Mouse (Mus musculus) MEL (cell line): ENCODE data around the gene Itk. TPM values are rescaled to one million over a fixed set of nuclear protein-coding genes. Genes with fewer than 3 reads are reported as not detected.

ENCODE experiments used
- DNase-seq: peaks from one replicate; pipeline ENCODE4 v3.0.0; 2011; ENCODE audit warnings: low read depth, low spot score
- H3K27ac ChIP-seq: 2 replicates; pipeline ENCODE4 v1.5.1; 2012; ENCODE audit warnings: low read depth, mild to moderate bottlenecking, control low read depth, low read length, moderate library complexity; ENCODE audit not compliant: control insufficient read depth
- H3K27me3 ChIP-seq, 2 experiments: fragments of 150-350 bp in 1 of 2; sonication (generic) in 1 of 2; 2 replicates each; pipeline ENCODE4 v1.6.1; 2012; ENCODE audit warnings: low read length in 2 of 2, mild to moderate bottlenecking in 2 of 2, improper control_type of control experiment in 1 of 2, moderate library complexity in 1 of 2; ENCODE audit not compliant: insufficient read depth in 2 of 2, control insufficient read depth in 1 of 2
- H3K36me3 ChIP-seq, 2 experiments: 2 replicates each; pipeline ENCODE4 v1.6.1; 2012 to 2014; ENCODE audit warnings: low read length in 2 of 2, improper control_type of control experiment in 1 of 2, inconsistent platforms in 1 of 2, mild to moderate bottlenecking in 1 of 2; ENCODE audit not compliant: insufficient read depth in 2 of 2, control insufficient read depth in 1 of 2
- H3K4me1 ChIP-seq, 2 experiments: fragments of 150-350 bp in 1 of 2; sonication (generic) in 1 of 2; 2 replicates each; pipeline ENCODE4 v1.6.1; 2012; ENCODE audit warnings: low read length in 2 of 2, improper control_type of control experiment in 1 of 2, mild to moderate bottlenecking in 1 of 2; ENCODE audit not compliant: insufficient read depth in 2 of 2, control insufficient read depth in 1 of 2
- H3K4me3 ChIP-seq, 2 experiments: fragments of 150-350 bp in 1 of 2; sonication (generic) in 1 of 2; 2 replicates each; pipeline ENCODE4 v1.5.1; 2012; ENCODE audit warnings: low read depth in 2 of 2, low read length in 2 of 2, mild to moderate bottlenecking in 2 of 2, moderate library complexity in 2 of 2, control low read depth in 1 of 2, improper control_type of control experiment in 1 of 2; ENCODE audit not compliant: control insufficient read depth in 1 of 2, insufficient read depth in 1 of 2
- H3K79me2 ChIP-seq: 2 replicates; pipeline ENCODE4 v1.6.1; 2012; ENCODE audit warnings: mild to moderate bottlenecking, low read length, moderate library complexity; ENCODE audit not compliant: control insufficient read depth, poor library complexity, insufficient read depth
- H3K9ac ChIP-seq: 2 replicates; pipeline ENCODE4 v1.6.1; 2012; ENCODE audit warnings: low read depth, mild to moderate bottlenecking, control low read depth, low read length, moderate library complexity; ENCODE audit not compliant: control insufficient read depth, poor library complexity, severe bottlenecking
- H3K9me3 ChIP-seq: fragments of 150-350 bp; sonication (generic); replicated peaks from 2 replicates; pipeline ENCODE4 v1.6.1; 2012; ENCODE audit warnings: mild to moderate bottlenecking, low read length, improper control_type of control experiment, moderate library complexity; ENCODE audit not compliant: insufficient read depth
- CHD1 ChIP-seq: IDR thresholded peaks from 2 replicates; pipeline ENCODE4 v1.6.1; 2012; ENCODE audit warnings: low read depth, mild to moderate bottlenecking, inconsistent platforms, low read length, improper control_type of control experiment
- CHD2 ChIP-seq: IDR thresholded peaks from 2 replicates; pipeline ENCODE4 v1.6.1; 2011; ENCODE audit warnings: low read length, improper control_type of control experiment
- ETS1 ChIP-seq: IDR thresholded peaks from 2 replicates; pipeline ENCODE4 v1.6.1; 2012; ENCODE audit warnings: low read depth, mild to moderate bottlenecking, inconsistent platforms, low read length, improper control_type of control experiment, moderate library complexity
- MAX ChIP-seq: IDR thresholded peaks from 2 replicates; pipeline ENCODE4 v1.6.1; 2011; ENCODE audit warnings: low read length, improper control_type of control experiment
- MAZ ChIP-seq: IDR thresholded peaks from 2 replicates; pipeline ENCODE4 v1.6.1; 2012; ENCODE audit warnings: low read depth, mild to moderate bottlenecking, inconsistent platforms, low read length, improper control_type of control experiment
- NELFE ChIP-seq: IDR thresholded peaks from 2 replicates; pipeline ENCODE4 v1.6.1; 2011; ENCODE audit warnings: low read depth, low read length, improper control_type of control experiment
- NRF1 ChIP-seq: IDR thresholded peaks from 2 replicates; pipeline ENCODE4 v1.6.1; 2014; ENCODE audit warnings: low read depth, mild to moderate bottlenecking, inconsistent platforms, low read length, improper control_type of control experiment, moderate library complexity; ENCODE audit not compliant: poor library complexity, insufficient read depth, severe bottlenecking
- POLR2A ChIP-seq, 2 experiments: IDR thresholded peaks; 2 replicates each; pipeline ENCODE4 v1.6.1; 2011 to 2012; ENCODE audit warnings: low read length in 2 of 2, mild to moderate bottlenecking in 2 of 2, control low read depth in 1 of 2, improper control_type of control experiment in 1 of 2, low read depth in 1 of 2, moderate library complexity in 1 of 2; ENCODE audit not compliant: control insufficient read depth in 1 of 2, insufficient read depth in 1 of 2, poor library complexity in 1 of 2
- POLR2AphosphoS2 ChIP-seq: IDR thresholded peaks from 2 replicates; pipeline ENCODE4 v1.6.1; 2011; ENCODE audit warnings: low read length, improper control_type of control experiment
- RAD21 ChIP-seq: IDR thresholded peaks from 2 replicates; pipeline ENCODE4 v1.6.1; 2011; ENCODE audit warnings: mild to moderate bottlenecking, low read depth, low read length, improper control_type of control experiment
- RCOR1 ChIP-seq: IDR thresholded peaks from 2 replicates; pipeline ENCODE4 v1.6.1; 2012; ENCODE audit warnings: low read depth, mild to moderate bottlenecking, inconsistent platforms, low read length, improper control_type of control experiment
- TCF12 ChIP-seq: IDR thresholded peaks from 2 replicates; pipeline ENCODE4 v1.6.1; 2014; ENCODE audit warnings: low read depth, mild to moderate bottlenecking, inconsistent platforms, low read length, improper control_type of control experiment, moderate library complexity
- USF2 ChIP-seq, 2 experiments: IDR thresholded peaks; 2 replicates each; pipeline ENCODE4 v1.6.1; 2011 to 2012; ENCODE audit warnings: improper control_type of control experiment in 2 of 2, low read length in 2 of 2, borderline replicate concordance in 1 of 2, inconsistent platforms in 1 of 2, low read depth in 1 of 2, mild to moderate bottlenecking in 1 of 2; ENCODE audit not compliant: insufficient read depth in 1 of 2
- ZC3H11A ChIP-seq: IDR thresholded peaks from 2 replicates; pipeline ENCODE4 v1.6.1; 2012; ENCODE audit warnings: low read depth, mild to moderate bottlenecking, inconsistent platforms, low read length, improper control_type of control experiment
- ZMIZ1 ChIP-seq: IDR thresholded peaks from 2 replicates; pipeline ENCODE4 v1.6.1; 2012; ENCODE audit warnings: low read depth, mild to moderate bottlenecking, inconsistent platforms, low read length, improper control_type of control experiment, moderate library complexity
- ZNF384 ChIP-seq: IDR thresholded peaks from 2 replicates; pipeline ENCODE4 v1.6.1; 2012; ENCODE audit warnings: low read depth, mild to moderate bottlenecking, inconsistent platforms, low read length, improper control_type of control experiment
- polyA plus RNA-seq, 2 experiments: library from polyadenylated mRNA; stranded (reverse) in 1 of 2; unstranded in 1 of 2; fragments of >175 nt in 1 of 2; fragments of >200 nt in 1 of 2; gene quantifications; 2 replicates each; pipeline versions ENCODE4 v1.2.1 to v1.2.4; 2012; ENCODE audit warnings: low replicate concordance in 2 of 2, low read depth in 1 of 2; ENCODE audit not compliant: insufficient read length in 2 of 2, insufficient read depth in 1 of 2, missing spikeins in 1 of 2
- total RNA-seq: library from RNA; depleted of rRNA; stranded (reverse); fragments of 300-350 nt; gene quantifications from 2 replicates; pipeline ENCODE4 v1.2.3, GENCODE M21; 2012

Gene Itk
- total and polyA plus RNA-seq, 3 experiments = not detected

GRCm38 (mm10) chr11:46336020-46336419 lies 53.3 kb downstream of the Itk start:
- no peaks in the 10 kb centered on the region for H3K9me3 ChIP-seq
- no peaks in the 10 kb centered on the region for H3K79me2 ChIP-seq
- H3K36me3 ChIP-seq = no peaks in the 10 kb centered on the region
- peaks cover 0 to 2% of the 10 kb centered on the region in 2 experiments; a peak in 2 of 4 replicates for H3K27me3 ChIP-seq
- H3K27ac ChIP-seq = no peak overlapping the region
- DNase-seq = no peak
- H3K9ac ChIP-seq = no peak overlapping the region
- no peak overlapping the region for H3K4me3 ChIP-seq
- H3K4me1 ChIP-seq = no peaks in the 10 kb centered on the region
- TF ChIP-seq RAD21 = no peak
- no peak for TF ChIP-seq RCOR1
- TF ChIP-seq NRF1 = no peak
- no peak for TF ChIP-seq CHD1
- no peak for TF ChIP-seq TCF12
- no peak for TF ChIP-seq ZC3H11A
- no peak for TF ChIP-seq ZNF384
- TF ChIP-seq, all 39 proteins: peak for 0

GRCm38 (mm10) chr11:46332217-46332616 lies 57.1 kb downstream of the Itk start:
- Histone ChIP-seq H3K27me3 (peaks cover 2 to 4% of the 10 kb centered on the region in 2 experiments), H3K9me3 (no peaks in the 10 kb centered on the region), H3K36me3 (no peaks in the 10 kb centered on the region), H3K27ac (no peak overlapping the region), H3K9ac (no peak overlapping the region), H3K4me1 (no peaks in the 10 kb centered on the region), H3K4me3 (no peak overlapping the region), H3K79me2 (no peaks in the 10 kb centered on the region)
- no peak for DNase-seq
- no peak for TF ChIP-seq CHD2

- no peaks in the 10 kb centered on the region for H3K36me3 ChIP-seq
- no peak for DNase-seq
Observed at GRCm38 (mm10) chr11:46326271-46327015, 62.9 kb downstream of the Itk start.

More at GRCm38 (mm10) chr11:46326271-46327015, 62.9 kb downstream of the Itk start:
- no peak overlapping the region for H3K4me3 ChIP-seq
- TF ChIP-seq ZMIZ1 (no peak), MAZ (no peak), POLR2AphosphoS2 (no peak), CHD1 (no peak), MAX (no peak), ZNF384 (no peak), ZC3H11A (no peak), NRF1 (no peak), NELFE (no peak), POLR2A (IDR thresholded peaks at IDR 0.05; ENCODE audit: control insufficient read depth in 1 of 2, insufficient read depth in 1 of 2, low read depth in 1 of 2, low read length in 2 of 2, poor library complexity in 1 of 2) (no peak), ETS1 (no peak), USF2 (IDR thresholded peaks at IDR 0.05; ENCODE audit: borderline replicate concordance in 1 of 2, insufficient read depth in 1 of 2, low read depth in 1 of 2, low read length in 2 of 2) (no peak), CHD2 (no peak)
- TF ChIP-seq, all 39 proteins: peak for 0
- H3K9me3 ChIP-seq = no peaks in the 10 kb centered on the region
- no peaks in the 10 kb centered on the region for H3K4me1 ChIP-seq
- no peak overlapping the region for H3K27ac ChIP-seq
- H3K27me3 ChIP-seq = peaks cover 2 to 5% of the 10 kb centered on the region in 2 experiments
- no peaks in the 10 kb centered on the region for H3K79me2 ChIP-seq
- no peak overlapping the region for H3K9ac ChIP-seq
